Mouse (Mus musculus): ENCODE results near the gene Sv2c. TPM values are rescaled to one million over a fixed set of nuclear protein-coding genes. Genes with fewer than 3 reads are reported as not detected.

Sv2c gene
- polyA plus RNA-seq, 1 experiment from 2014 or later = 1.2 TPM

Other genes with a start within 250 kb of the Sv2c start
- 2.9 and 4.6 TPM in 2 replicates for gene Iqgap2, start 240.7 kb downstream of the Sv2c start, polyA plus RNA-seq (2015; fragmentation: Nextera tagmentation; extraction: Ambion mirVana)
- 26.9 and 39.9 TPM in 2 replicates for gene Gm20075, start 51.2 kb downstream of the Sv2c start, polyA plus RNA-seq (2015; fragmentation: Nextera tagmentation; extraction: Ambion mirVana)
- not detected in 2 replicates for gene Gm17190, start 50.5 kb downstream of the Sv2c start, polyA plus RNA-seq (2015; fragmentation: Nextera tagmentation; extraction: Ambion mirVana)